Mouse (Mus musculus): ENCODE data around the gene Bmp6. TPM values are rescaled to one million over a fixed set of nuclear protein-coding genes. Genes with fewer than 3 reads are reported as not detected.

The Bmp6 gene
- total RNA-seq, 2 experiments from 2014 or later: 13.2 to 15.2 TPM

GRCm38 (mm10) chr13:38537521-38537920 lies 192.6 kb downstream of the Bmp6 start:
- no peak for DNase-seq
- intact Hi-C loops (cut with DNase I): no loop called here

- no peak for DNase-seq
- intact Hi-C loops (cut with DNase I): no loop called here
Measured at GRCm38 (mm10) chr13:38539192-38539900, 194.4 kb downstream of the Bmp6 start.

- intact Hi-C loops (cut with DNase I): no loop called here
- DNase-seq: no peak
Measured at GRCm38 (mm10) chr13:38543455-38544125, 198.7 kb downstream of the Bmp6 start.

- DNase-seq: no peak
- intact Hi-C loops (cut with DNase I): no loop called here
Measured at GRCm38 (mm10) chr13:38544769-38545445, 200.0 kb downstream of the Bmp6 start.

- no peak for DNase-seq
- intact Hi-C loops (cut with DNase I): no loop called here
Measured at GRCm38 (mm10) chr13:38545460-38545859, 200.6 kb downstream of the Bmp6 start.

GRCm38 (mm10) chr13:38546754-38547153 lies 201.8 kb downstream of the Bmp6 start:
- intact Hi-C loops (cut with DNase I): no loop called here

GRCm38 (mm10) chr13:38547717-38548116 lies 202.8 kb downstream of the Bmp6 start:
- DNase-seq: no peak
- intact Hi-C loops (cut with DNase I): no loop called here

More at GRCm38 (mm10) chr13:38546754-38547153, 201.8 kb downstream of the Bmp6 start:
- no peak for DNase-seq

GRCm38 (mm10) chr13:38548681-38549080 lies 203.8 kb downstream of the Bmp6 start:
- intact Hi-C loops (cut with DNase I): no loop called here
- no peak for DNase-seq

Other genes starting within 250 kb of the Bmp6 start
- under 1 TPM; 0.38 to 0.40 TPM for gene Dsp, start 193.8 kb upstream of the Bmp6 start, total RNA-seq (2021)
- 10 to 100 TPM; 21.6 to 23.4 TPM for gene Snrnp48, start 140.2 kb upstream of the Bmp6 start, total RNA-seq (2021)
- 10 to 100 TPM; 45.6 to 45.8 TPM for gene Txndc5, start 183.7 kb downstream of the Bmp6 start, total RNA-seq (2021)